Mouse (Mus musculus) hindbrain, postnatal 0 days (tissue): ENCODE measurements at regions not wholly inside any gene's neighbourhood (a gene's known extent, or its start where the extent isn't known, plus 50 kb on each side); places are given as distances from the start of the nearest gene placed in this dataset.

ENCODE experiments used
- ATAC-seq: fragments of 200-750 bp; cut with Nextera tagmentation; 2 replicates; pipeline ENCODE4 v1.8.0; 2017; ENCODE audit warnings: mild to moderate bottlenecking, moderate TSS enrichment, moderate library complexity
- DNase-seq: peaks from one replicate; pipeline ENCODE4 v3.0.0-alpha.2; 2015; ENCODE audit warnings: low spot score
- H3K27ac ChIP-seq: fragments of 300-500 bp; sonication (generic); 2 replicates; pipeline ENCODE4 v1.5.1; 2014; ENCODE audit warnings: mild to moderate bottlenecking
- H3K27me3 ChIP-seq: fragments of 300-500 bp; sonication (generic); 2 replicates; pipeline ENCODE4 v1.6.1; 2014; ENCODE audit warnings: low read length, mixed read lengths; ENCODE audit not compliant: insufficient read depth
- H3K36me3 ChIP-seq: fragments of 300-500 bp; sonication (generic); 2 replicates; pipeline ENCODE4 v1.6.1; 2014; ENCODE audit warnings: low read length, mixed read lengths; ENCODE audit not compliant: insufficient read depth
- H3K4me1 ChIP-seq: fragments of 300-500 bp; sonication (generic); 2 replicates; pipeline ENCODE4 v1.6.1; 2014; ENCODE audit warnings: antibody characterized with exemption, low read length, mixed read lengths; ENCODE audit not compliant: insufficient read depth
- H3K4me2 ChIP-seq: fragments of 300-500 bp; sonication (generic); 2 replicates; pipeline ENCODE4 v1.6.1; 2014; ENCODE audit warnings: low read depth, mild to moderate bottlenecking, low read length, moderate library complexity, mixed read lengths
- H3K4me3 ChIP-seq: fragments of 300-500 bp; sonication (generic); 2 replicates; pipeline ENCODE4 v1.5.1; 2014; ENCODE audit warnings: low read length
- H3K9ac ChIP-seq: fragments of 300-500 bp; sonication (generic); replicated peaks from 2 replicates; pipeline ENCODE4 v1.6.1; 2014; ENCODE audit warnings: mild to moderate bottlenecking, low read length, moderate library complexity, mixed read lengths
- H3K9me3 ChIP-seq: fragments of 300-500 bp; sonication (generic); 2 replicates; pipeline ENCODE4 v1.6.1; 2016; ENCODE audit warnings: low read length, mixed read lengths
- CTCF ChIP-seq: IDR thresholded peaks from 2 replicates; pipeline ENCODE4 v1.5.1; 2016; ENCODE audit warnings: antibody characterized with exemption, control low read depth, low read depth
- WGBS: fragments of 180-500 bp; shearing (Covaris S2); extraction: QIAGEN DNeasy Blood & Tissue Kit; methylation state at CpG from one replicate; pipeline ENCODE4 v1.1.7; 2014; 5-methylcytosine and 5-hydroxymethylcytosine counted together

DNA sequence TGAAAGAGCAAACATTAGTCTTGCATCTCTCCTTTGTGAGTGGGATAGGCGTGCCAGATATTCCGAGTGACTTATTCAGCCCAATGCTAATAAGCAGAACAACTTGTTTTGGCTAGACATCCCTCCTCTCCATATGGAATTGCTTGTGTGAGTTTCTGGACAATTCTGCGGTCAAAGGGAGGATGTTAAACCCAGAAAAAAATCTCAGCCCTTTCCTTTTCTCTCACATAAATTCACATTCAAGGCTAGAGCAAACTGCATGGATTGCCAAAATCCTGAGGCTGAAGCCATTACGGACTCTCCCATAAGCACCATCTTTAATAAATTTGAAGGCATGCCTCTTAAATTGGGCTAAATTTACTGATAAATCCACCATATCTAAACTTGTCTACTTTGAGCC is 351.5 kb upstream of the BC052040 start:
- no peaks in the 10 kb centered on the region for H3K36me3 ChIP-seq
- H3K9me3 ChIP-seq: no peaks in the 10 kb centered on the region
- WGBS: 62% methylated on average over 4 of the region's 4 CpGs
- ATAC-seq (no peak), DNase-seq (no peak)
- H3K9ac ChIP-seq: no peak overlapping the region
- no peaks in the 10 kb centered on the region for H3K27me3 ChIP-seq
- H3K4me1 ChIP-seq: no peaks in the 10 kb centered on the region
- no peak overlapping the region for H3K4me2 ChIP-seq
- no peak overlapping the region for H3K27ac ChIP-seq
- TF ChIP-seq CTCF: no peak
- H3K4me3 ChIP-seq: no peak overlapping the region

DNA sequence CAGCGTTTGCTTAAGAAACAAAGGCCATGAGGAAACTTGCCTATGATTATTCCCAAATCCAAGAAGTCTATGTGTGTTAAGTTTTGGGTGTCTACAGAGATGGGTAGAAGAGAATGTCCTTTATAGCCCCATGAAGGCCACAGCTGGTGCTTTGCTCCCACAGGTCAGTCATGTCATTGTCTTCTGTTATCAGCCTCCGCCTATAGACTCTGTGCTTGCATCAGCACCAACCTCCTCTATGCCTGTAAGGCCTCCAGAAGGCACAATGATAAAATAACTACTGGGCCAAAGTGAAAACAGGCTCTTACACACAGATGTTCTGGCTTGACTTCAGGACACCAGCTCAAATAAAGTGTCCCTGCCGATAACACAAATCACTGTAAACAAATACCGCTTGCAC is 333.8 kb upstream of the BC052040 start:
- Histone ChIP-seq H3K9ac (no peak overlapping the region), H3K27me3 (no peaks in the 10 kb centered on the region), H3K36me3 (no peaks in the 10 kb centered on the region), H3K27ac (no peak overlapping the region), H3K4me1 (no peaks in the 10 kb centered on the region), H3K9me3 (no peaks in the 10 kb centered on the region), H3K4me2 (no peak overlapping the region), H3K4me3 (no peak overlapping the region)
- TF ChIP-seq CTCF: no peak
- 84% methylated on average over 4 of the region's 4 CpGs for WGBS
- ATAC-seq (no peak), DNase-seq (no peak)

DNA sequence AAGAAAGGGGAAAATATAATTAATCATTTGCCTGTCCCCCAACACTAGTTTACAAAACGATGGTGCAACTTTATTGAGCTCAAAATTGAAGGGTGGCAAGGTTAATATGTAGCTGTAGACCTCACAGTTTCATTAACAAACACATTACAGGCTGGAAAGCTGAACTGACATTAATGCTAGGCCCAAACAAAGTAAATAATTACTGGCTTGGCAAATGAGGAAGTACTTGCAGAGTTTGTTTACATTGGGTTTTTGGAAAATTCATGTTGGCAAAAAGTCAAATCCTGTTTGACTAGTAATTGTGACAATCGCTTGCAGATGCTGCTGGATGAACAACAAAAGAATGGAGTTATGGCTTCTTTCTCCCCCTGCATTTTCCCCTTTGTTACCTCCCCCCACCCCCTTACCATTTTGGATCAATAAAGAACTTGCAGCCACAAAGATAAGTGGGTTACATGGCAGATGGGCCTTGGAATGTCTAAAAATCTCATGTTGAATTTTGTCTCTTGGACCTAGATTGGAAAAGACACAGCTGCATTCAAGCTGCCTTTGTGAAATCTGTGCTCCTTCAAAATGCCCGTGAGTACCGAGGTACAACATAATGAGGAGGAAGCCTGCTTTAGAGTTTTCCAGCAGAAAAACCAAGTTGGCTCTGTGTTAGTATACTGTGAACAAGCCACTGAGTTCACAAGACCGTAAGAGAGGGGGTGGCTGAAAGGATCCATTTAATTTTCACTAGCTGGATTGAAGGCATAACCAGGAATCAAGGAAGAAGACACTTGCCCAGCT is 331.3 kb upstream of the BC052040 start:
- Histone ChIP-seq H3K9ac (no peak overlapping the region), H3K9me3 (no peaks in the 10 kb centered on the region), H3K27ac (no peak overlapping the region), H3K4me3 (no peak overlapping the region), H3K36me3 (no peaks in the 10 kb centered on the region), H3K27me3 (no peaks in the 10 kb centered on the region), H3K4me2 (no peak overlapping the region), H3K4me1 (no peaks in the 10 kb centered on the region)
- DNase-seq: peak; percentile 12
- no peak for ATAC-seq
- no peak for TF ChIP-seq CTCF
- WGBS: 58% methylated on average over 5 of the region's 5 CpGs

DNA sequence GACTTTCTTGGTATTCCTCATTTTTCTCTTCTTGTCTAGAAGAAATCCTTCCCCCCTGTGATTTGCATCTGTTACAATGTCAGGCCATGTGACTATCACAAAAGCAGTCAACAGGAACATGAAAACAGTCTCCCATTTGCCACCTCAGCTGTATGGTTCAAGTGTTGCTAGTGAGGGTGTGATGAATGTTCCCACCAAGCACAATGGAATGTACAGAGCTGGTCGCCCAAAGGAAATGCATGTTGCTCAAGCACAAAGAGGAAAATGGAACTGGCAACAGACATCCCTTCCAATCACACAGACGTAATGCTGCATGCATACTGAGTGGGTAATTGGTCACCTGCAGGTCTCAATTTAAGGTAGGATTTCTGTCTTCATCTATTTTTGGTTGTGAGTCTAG is 324.1 kb upstream of the BC052040 start:
- ATAC-seq (no peak; the same call in 1 of the 2 replicates), DNase-seq (peak; percentile 35)
- H3K4me2 ChIP-seq: no peak overlapping the region
- no peak overlapping the region for H3K27ac ChIP-seq
- TF ChIP-seq CTCF: no peak
- H3K36me3 ChIP-seq: no peaks in the 10 kb centered on the region
- no peak overlapping the region for H3K9ac ChIP-seq
- H3K4me1 ChIP-seq: no peaks in the 10 kb centered on the region
- no peaks in the 10 kb centered on the region for H3K9me3 ChIP-seq
- no peaks in the 10 kb centered on the region for H3K27me3 ChIP-seq
- no peak overlapping the region for H3K4me3 ChIP-seq
- WGBS: 47% methylated on average over 2 of the region's 2 CpGs

DNA sequence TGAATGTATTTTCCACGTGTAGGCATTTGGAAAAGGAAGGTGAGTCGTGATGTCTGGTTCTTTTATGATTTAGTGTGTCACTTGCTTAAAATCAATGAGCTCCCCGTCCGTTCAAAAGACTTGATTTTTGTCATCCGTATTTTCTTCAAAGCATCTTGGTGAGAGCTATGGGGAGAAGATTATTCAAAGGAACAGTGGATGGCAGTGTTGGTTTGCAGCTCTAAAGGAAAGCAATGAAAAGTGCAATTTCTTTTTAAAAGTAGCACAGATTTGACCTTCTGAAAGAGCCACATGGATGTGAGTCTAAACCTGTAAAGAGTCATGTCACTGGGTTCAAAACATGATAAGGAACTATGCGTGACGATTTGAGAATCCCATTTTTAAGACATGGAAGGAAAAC is 313.3 kb upstream of the BC052040 start:
- Histone ChIP-seq H3K27me3 (no peaks in the 10 kb centered on the region), H3K4me2 (no peak overlapping the region), H3K36me3 (no peaks in the 10 kb centered on the region), H3K27ac (no peak overlapping the region), H3K4me3 (no peak overlapping the region), H3K4me1 (no peaks in the 10 kb centered on the region), H3K9ac (no peak overlapping the region), H3K9me3 (no peaks in the 10 kb centered on the region)
- ATAC-seq (no peak), DNase-seq (peak; percentile 47)
- WGBS: 72% methylated on average over 7 of the region's 7 CpGs
- peak; percentile 57 for TF ChIP-seq CTCF

DNA sequence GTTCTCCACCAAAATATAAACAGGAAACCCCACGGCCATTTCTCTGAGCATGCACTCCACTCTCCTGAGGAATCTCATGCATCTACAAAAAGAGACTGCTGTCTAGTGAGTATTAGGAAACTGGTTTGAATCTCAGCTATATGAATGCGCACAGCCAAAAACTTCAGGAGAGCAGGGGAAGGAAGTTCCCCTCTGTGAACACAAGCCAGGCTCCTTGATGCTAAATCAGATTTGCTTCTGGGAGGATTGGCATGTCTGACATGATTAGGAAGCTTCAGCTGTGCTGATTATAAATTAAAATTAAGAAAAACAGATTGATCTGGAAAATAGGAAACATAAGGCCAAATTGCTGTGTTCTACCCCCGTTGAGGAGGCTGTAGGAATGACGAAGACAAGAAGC is 304.1 kb upstream of the BC052040 start:
- Histone ChIP-seq H3K9me3 (0 out of 2 replicates have a peak, but pooled peaks cover 2% of the 10 kb centered on the region), H3K27ac (no peak overlapping the region), H3K9ac (no peak overlapping the region), H3K4me3 (no peak overlapping the region), H3K27me3 (no peaks in the 10 kb centered on the region), H3K4me1 (0 out of 2 replicates have a peak, but pooled peaks cover 5% of the 10 kb centered on the region), H3K36me3 (no peaks in the 10 kb centered on the region), H3K4me2 (no peak overlapping the region)
- no peak for TF ChIP-seq CTCF
- WGBS: 52% methylated on average over 4 of the region's 4 CpGs
- no peak for ATAC-seq
- no peak for DNase-seq

DNA sequence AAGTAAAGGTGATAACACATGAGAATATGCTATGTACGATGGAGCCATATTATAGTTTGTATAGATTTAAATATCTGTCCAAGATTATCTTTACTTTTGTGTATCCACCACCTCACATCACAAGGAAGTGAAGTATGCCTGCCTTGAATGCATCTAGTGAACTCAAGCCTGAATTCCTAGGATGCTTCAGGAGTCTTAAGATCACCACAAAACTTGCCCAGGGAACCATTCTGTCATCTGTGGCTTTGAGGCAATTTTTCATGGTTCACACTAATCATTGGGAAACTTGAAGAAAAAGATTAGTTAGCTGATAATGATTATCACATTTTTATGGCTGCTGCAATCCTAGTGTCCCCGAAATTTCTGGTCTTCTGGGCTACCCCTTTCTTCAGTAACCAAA is 288.5 kb upstream of the BC052040 start:
- Histone ChIP-seq H3K4me3 (no peak overlapping the region), H3K9ac (no peak overlapping the region), H3K27me3 (no peaks in the 10 kb centered on the region), H3K4me1 (no peaks in the 10 kb centered on the region), H3K27ac (no peak overlapping the region), H3K4me2 (no peak overlapping the region), H3K36me3 (no peaks in the 10 kb centered on the region), H3K9me3 (no peaks in the 10 kb centered on the region)
- ATAC-seq (no peak), DNase-seq (no peak)
- 93% methylated on average over 2 of the region's 2 CpGs for WGBS
- TF ChIP-seq CTCF: no peak
